Mouse (Mus musculus) adrenal gland (tissue): ENCODE results near the gene Eif5a2.

Source experiments
- intact Hi-C: fragments of 180-260 bp; cut with DNase I; formaldehyde crosslinking; loops from one replicate; pipeline ENCODE4 v1.15.1; 2025

Gene Eif5a2

DNA sequence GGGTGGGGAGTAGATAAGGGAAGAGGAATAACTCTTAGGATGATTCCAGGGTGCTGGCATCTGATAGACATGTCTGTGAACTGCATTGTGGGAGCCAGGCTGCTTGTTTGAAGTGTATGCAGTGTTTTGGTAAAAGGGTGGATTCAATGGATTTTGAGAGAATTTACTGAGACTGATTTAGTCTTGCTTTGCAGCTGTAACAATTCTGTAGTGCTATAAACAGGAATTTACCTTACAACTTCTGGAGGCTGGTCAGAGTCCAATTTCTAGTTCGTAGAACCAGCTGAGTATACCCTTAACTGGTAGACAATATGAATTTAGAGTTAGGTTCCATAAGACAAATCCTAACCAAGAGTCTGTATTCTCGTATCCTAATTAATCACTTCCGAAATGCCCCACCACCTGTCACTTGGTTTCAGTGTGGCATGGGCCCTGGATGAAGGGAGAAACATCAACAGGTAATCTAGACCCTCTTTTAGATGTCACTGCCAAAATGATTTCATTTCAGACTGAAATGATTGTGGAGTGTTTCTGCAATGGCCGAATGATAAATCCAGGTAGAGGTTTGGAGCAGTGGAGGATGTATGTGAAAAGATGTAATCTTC is 27.1 kb downstream of the Eif5a2 start:
- intact Hi-C loops, result no loop called here

DNA sequence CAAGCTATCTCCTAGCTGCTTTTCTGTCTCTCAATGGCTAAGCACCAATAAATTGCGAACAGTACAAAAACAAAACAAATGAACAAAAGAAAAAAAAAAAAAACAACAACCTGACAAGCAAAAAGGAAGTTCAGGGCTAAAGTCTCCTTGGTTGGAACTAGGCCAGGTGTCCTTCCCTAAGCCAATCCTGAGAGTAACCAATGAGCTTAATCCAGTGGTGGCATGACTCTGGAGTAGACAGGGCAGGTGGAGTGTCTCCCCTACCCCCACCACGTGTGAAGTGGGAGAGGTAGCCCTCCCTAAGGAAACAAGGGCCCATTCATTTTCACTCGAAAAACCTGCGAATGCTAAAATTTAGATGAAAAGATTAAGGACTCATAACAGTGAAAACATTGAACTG is 30.4 kb downstream of the Eif5a2 start:
- intact Hi-C loops, result no loop called here

DNA sequence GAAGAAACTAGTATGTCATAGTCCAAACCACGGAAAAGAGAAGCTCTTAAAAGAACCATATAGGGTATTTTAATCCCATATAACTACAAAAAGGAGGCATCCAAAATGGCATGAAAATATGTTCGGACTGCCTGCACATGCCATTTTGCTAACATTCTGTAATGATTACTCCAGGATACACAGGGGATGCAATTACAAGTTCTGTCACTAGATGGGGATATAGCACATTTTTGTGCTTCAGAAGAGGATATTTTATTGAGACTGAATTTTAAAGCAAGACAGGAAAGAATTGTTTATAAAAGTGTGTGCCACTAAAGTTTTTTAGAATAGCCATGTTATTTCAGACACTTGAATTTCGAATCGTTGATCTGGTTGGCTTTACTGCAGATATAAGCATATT is 33.3 kb downstream of the Eif5a2 start:
- intact Hi-C loops, result no loop called here

DNA sequence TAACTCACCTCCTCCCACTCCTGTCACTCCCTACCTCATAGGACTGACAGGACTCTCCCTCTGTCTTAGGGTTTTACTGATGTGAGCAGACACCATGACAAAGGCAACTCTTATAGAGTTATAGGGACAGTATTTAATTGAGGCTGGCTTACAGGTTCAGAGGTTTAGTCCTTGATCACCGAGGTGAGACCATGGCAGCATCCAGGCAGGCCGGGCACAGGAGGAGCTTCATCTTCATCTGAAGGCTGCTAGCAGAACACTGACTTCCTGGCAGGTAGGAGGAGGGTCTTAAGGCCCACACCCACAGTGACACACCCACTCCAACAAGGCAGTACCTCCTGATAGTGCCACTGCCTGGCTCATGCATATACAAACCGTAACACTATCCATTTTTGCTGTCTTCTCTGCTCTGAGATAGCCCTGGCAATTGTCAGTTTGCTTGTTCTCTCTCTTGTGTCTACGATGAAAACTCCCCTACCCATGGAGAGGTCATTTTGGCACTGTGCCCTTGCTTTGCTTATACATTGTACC is 35.0 kb downstream of the Eif5a2 start:
- intact Hi-C loops, result loop anchor here (2.0 kb wide), 1 partner anchor 151 kb away; no protein-coding TSS in a partner anchor

DNA sequence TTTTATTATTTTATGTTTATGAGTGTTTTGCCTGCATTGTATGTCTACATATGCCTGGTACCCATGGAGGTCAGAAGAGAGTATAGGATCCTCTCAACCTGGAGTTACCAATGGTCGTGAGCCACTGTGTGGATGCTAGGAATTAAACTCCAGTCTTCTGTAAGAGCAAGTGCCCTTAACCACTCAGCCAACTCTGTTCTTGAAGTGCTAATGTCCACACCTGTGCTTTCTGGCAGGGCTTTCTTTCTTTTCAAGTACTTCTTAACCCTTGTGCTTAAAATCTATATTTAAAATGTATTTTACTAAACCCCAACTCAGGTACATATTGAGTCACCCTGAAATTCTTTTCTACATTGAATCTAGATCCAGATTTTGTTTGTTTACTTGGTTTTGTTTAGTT is 45.2 kb downstream of the Eif5a2 start:
- intact Hi-C loops, result no loop called here

DNA sequence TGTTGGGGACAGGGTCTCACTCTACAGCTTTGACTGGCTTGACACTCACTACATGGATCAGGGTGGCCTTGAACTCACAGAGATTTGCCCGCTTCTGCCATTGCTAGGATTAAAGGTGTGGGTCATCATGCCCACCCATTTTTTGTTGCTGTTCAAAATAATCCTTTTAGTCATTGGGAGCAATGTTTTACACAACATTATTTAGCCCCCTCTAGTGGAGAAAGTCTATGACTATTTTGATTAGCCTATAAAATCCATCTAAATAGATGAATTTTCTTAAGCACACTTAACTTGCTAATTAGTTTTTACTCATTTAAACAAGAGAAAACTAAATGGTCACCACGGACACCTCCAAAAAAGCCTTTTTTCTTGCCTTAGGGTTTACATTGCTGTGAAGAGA is 46.5 kb downstream of the Eif5a2 start:
- intact Hi-C loops, result no loop called here

DNA sequence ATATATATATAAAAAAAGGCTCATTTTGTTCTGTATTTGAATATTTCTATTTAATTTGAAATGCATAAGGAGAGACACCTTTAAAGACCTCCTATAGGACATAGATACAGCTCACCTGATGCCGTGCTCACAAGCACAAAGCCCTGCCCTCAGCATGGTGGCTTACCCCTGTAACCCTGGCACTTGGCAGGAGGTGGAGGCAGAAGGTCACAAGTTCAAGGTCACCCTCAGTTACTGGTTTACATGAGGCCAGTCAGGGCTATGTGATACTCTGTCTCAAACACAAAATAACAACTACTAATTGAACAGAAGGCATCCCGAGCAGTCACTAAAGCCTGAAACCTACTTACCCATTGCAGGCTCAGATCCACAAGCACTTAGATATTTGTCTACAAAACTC is 48.4 kb downstream of the Eif5a2 start:
- intact Hi-C loops, result no loop called here

DNA sequence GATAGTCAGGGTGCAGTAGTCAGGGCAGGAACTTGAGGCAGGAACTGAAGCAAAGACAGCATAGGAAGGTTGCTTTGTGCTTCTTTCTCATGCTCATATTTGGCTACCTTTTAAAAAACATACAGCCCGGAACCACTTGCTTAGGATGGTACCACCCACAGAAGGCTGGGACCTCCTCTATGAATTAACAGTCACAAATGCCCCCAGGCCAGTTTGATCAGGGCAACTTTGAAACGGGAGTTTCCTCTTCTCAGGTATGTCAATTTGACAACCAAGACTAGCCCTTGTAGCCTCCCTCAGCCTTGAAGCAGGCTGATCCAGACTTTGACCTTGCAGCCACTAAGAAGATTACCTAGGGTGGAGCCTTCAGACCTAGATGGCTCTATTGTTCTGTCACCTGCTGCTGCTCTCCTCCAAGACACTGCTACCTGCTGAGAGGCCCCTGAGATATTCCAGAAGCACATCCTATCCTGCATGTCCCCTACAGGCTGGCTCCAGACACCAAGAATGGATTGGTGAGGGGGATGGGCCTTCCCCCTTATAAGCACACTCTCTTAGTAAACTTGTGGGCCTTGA is 55.8 kb downstream of the Eif5a2 start:
- intact Hi-C loops, result no loop called here

DNA sequence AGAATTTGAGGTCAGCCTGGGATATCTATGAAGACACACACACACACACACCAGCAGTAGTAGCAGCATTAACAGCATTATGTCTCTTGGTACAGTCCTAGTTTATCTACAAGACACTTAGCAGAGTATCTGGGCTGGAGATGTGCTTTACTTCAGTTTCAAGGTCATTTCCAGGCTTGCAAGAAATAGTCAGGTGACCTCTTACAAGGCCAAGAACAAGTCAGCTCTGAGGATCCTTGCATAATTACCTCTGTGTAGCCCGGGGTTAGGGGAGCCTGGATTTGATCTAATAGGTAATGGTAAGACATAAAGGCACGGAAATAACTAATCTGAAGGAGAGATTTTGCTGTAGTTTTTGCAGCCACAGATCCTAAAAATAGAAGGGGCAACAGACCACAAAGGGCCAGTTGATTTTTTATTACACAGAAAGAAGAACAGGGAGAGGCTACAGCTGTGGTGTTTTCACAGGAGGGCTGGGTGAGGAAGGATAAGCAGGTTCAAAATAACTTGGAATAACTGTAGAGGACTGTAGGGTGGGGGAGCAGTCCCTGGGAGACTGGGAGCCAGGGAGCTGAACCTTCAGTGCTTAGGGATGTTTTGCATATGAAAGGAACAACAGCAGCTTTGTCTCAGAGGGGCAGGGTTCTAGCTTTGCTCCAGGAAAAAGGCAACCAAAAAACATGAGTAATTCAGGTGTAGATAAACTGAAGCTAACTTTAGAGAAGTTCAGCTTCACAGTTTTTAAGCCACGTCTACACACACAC is 61.0 kb downstream of the Eif5a2 start:
- intact Hi-C loops, result no loop called here

DNA sequence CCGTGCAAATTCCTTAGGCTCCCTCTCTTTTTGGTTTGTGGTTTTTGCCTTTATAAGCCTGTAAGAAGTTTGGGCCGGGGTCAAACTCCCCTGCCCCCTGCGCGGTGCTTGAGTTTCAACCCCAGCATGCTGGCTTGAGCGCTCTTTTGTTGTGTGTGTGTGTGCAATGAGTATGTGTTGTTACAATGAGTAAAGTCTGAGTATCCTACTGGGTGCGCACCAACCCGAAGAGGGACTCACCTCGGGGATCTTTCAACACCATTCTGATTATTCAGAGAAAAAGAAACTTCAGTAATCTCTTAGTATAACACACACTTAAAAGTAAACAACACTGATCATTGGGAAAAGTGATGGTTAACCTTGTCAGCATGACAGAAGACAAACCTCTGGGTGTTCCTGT is 62.2 kb downstream of the Eif5a2 start:
- intact Hi-C loops, result no loop called here

DNA sequence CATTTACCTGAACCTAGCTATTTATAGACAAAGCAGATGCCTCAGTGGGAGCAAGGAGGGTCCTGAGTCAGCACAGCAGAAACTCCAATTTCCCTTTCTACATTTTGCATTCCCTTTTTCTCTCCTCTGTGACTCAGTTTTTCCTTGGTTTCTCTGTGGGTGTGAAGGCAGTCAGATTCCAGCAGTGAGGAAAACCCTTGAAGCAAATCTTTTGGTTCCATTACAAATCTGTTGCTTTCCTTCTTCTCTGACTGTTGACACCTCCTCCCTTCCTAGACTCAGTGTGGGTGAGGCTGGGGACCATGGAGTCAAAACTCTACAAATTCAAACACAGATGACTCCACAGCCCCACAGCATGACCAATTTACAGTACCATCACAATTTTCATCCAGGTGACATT is 66.0 kb downstream of the Eif5a2 start:
- intact Hi-C loops, result no loop called here
